Mouse (Mus musculus) c-Kit-positive CD71-negative TER-119-negative erythroid progenitor cells, embryonic 14.5 days (primary cell): Measurements from ENCODE around the gene Gtpbp8.

Experiments
- DNase-seq: peaks from one replicate; pipeline ENCODE4 v3.0.0-alpha.2; 2013; ENCODE audit warnings: low read depth

The Gtpbp8 gene

GRCm38 (mm10) chr16:44745866-44746562 lies at the start of gene Gtpbp8:
Gene Gtpbp8, minus strand, starts transcription at chr16:44746363.
- peak; percentile 76 for DNase-seq

GRCm38 (mm10) chr16:44794416-44794815 lies 48.3 kb upstream of the Gtpbp8 start:
- DNase-seq, result no peak

- no peak for DNase-seq
These were observed 40.8 kb upstream of the Gtpbp8 start for GRCm38 (mm10) chr16:44786934-44787333.

- DNase-seq, result no peak
These were observed 34.6 kb upstream of the Gtpbp8 start for GRCm38 (mm10) chr16:44780751-44781150.

GRCm38 (mm10) chr16:44779494-44779893 lies 33.3 kb upstream of the Gtpbp8 start:
- DNase-seq, result no peak

- no peak for DNase-seq
These were observed 32.5 kb upstream of the Gtpbp8 start for GRCm38 (mm10) chr16:44778538-44779147.

- DNase-seq, result no peak
These were observed 28.0 kb upstream of the Gtpbp8 start for GRCm38 (mm10) chr16:44774201-44774600.

- no peak for DNase-seq
These were observed 27.5 kb upstream of the Gtpbp8 start for GRCm38 (mm10) chr16:44773673-44774072.

- DNase-seq, result no peak
These were observed 26.4 kb upstream of the Gtpbp8 start for GRCm38 (mm10) chr16:44772577-44772976.

- DNase-seq, result no peak
These were observed 21.8 kb upstream of the Gtpbp8 start for GRCm38 (mm10) chr16:44767967-44768366.

GRCm38 (mm10) chr16:44767506-44767905 lies 21.3 kb upstream of the Gtpbp8 start:
- no peak for DNase-seq

GRCm38 (mm10) chr16:44766320-44766892 lies 20.2 kb upstream of the Gtpbp8 start:
- no peak for DNase-seq

- DNase-seq, result no peak
These were observed 19.6 kb upstream of the Gtpbp8 start, which contains the start of gene Cd200r1 for GRCm38 (mm10) chr16:44765555-44766319. Gene Cd200r1, plus strand, starts transcription at chr16:44765736.

- no peak for DNase-seq
These were observed 15.6 kb upstream of the Gtpbp8 start for GRCm38 (mm10) chr16:44761811-44762210.

GRCm38 (mm10) chr16:44757700-44758099 lies 11.5 kb upstream of the Gtpbp8 start:
- no peak for DNase-seq

- DNase-seq, result no peak
These were observed 1.8 kb upstream of the Gtpbp8 start for GRCm38 (mm10) chr16:44748007-44748406.

GRCm38 (mm10) chr16:44745471-44745865 lies 695 bp downstream of the Gtpbp8 start:
- DNase-seq, result no peak

- no peak for DNase-seq
These were observed 3.4 kb downstream of the Gtpbp8 start for GRCm38 (mm10) chr16:44742753-44743152.

- no peak for DNase-seq
These were observed 10.0 kb downstream of the Gtpbp8 start for GRCm38 (mm10) chr16:44736118-44736517.

- no peak for DNase-seq
These were observed 10.5 kb downstream of the Gtpbp8 start for GRCm38 (mm10) chr16:44735676-44736075.

GRCm38 (mm10) chr16:44734059-44734458 lies 12.1 kb downstream of the Gtpbp8 start:
- DNase-seq, result no peak

GRCm38 (mm10) chr16:44727525-44727924 lies 18.6 kb downstream of the Gtpbp8 start:
- no peak for DNase-seq
